Mouse (Mus musculus) gonadal fat pad, adult 2 months (tissue): Measurements from ENCODE around the gene Ltb. TPM values are rescaled to one million over a fixed set of nuclear protein-coding genes. Genes with fewer than 3 reads are reported as not detected.

Experiments used
- DNase-seq: peaks from one replicate; pipeline ENCODE4 v3.0.0-alpha.2; 2012; ENCODE audit warnings: low read depth
- polyA plus RNA-seq: library from polyadenylated mRNA; depleted of rRNA; stranded (reverse); fragments of >200 nt; gene quantifications from 2 replicates; pipeline ENCODE4 v1.2.3, GENCODE M21; 2012

The Ltb gene
- polyA plus RNA-seq, 1 experiment = 3.2 TPM

- DNase-seq = peak; percentile 92
Observed at GRCm38 (mm10) chr17:35164568-35165450, 29.4 kb upstream of the Ltb start, which contains the start of gene Prrc2a. Prrc2a (minus strand) TSS chr17:35164897.

DNA sequence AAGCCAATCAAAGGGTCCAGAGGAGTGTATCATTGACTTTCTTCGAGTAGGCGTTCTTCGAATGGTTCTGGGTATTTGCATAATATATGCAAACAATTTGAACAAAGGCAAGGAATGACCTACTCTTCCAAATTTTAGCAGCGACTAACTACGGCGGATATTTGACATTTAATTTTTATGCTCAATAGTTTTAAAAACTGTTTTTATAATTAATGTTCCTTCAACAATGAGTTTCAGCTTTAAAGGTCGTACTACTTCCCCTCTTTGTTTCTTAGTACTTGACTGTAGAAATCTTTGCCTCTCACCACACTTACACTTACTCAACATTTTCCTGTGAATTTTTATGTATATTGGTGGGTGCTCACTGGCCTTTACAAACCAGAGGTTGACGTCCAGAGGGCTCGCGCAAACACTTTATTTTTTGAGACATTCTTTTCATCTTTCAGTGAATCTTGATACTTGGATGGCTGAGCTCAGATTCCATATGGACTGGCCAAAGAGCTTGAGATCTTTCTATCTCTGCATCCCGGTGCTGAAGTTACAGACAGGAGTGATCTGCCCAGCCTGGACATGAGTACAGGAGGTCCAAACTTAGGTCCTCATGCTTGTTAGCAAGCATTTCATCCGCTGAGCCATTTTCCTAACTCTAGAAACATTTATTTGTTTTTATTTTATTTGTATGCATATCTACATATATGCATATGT, 28.6 kb upstream of the Ltb start:
- no peak for DNase-seq

- no peak for DNase-seq
Observed at GRCm38 (mm10) chr17:35166352-35167035, 27.7 kb upstream of the Ltb start.

DNA sequence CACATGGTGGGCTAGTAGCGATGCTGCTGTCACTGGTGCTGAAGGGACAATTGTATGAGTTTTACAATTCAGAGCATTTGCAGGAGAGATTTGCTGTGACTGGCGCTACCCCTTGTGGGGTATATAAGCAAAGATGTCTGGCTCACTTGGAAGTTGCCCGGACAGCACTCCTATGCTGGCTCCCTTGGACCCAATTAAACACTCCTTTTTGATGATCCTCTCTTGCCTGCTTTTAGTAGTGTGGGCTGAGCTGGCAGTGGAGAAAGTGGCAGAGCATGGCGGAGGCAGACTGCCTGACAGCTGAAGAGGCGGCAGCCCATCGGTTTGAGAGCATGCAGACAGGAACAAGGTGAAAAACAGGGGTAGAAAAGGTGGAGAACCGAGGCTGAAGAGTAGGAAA, 26.4 kb upstream of the Ltb start:
- no peak for DNase-seq

- DNase-seq = no peak
Observed at GRCm38 (mm10) chr17:35168541-35169207, 25.6 kb upstream of the Ltb start.

GRCm38 (mm10) chr17:35172445-35173234, 21.6 kb upstream of the Ltb start:
- DNase-seq = no peak

DNA sequence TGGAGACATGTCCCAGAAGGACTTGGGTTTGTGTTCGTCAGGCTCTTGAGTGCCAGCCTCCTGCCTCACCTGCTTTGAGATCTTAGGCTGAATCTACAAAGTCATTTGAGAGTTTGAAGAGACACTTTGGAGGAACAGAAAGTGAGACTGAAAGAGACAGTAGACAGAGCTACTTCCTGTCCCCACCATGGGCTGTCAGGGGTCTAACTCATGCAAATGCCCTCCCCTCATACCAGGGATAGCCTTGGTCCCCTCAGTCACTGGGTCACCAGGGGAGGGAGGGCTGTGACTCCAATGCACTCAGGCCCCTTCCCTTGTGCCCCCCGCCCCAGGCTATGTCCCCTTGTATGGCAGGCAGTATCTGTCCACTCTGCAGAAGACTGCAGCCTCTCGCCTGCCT, 20.9 kb upstream of the Ltb start:
- DNase-seq = no peak

- DNase-seq = no peak
Observed at GRCm38 (mm10) chr17:35174201-35174977, 19.9 kb upstream of the Ltb start.

- DNase-seq = no peak
Observed at GRCm38 (mm10) chr17:35175382-35175781, 18.9 kb upstream of the Ltb start.

GRCm38 (mm10) chr17:35175968-35176367, 18.3 kb upstream of the Ltb start, which contains the start of gene Aif1:
Aif1 (minus strand) TSS chr17:35176068.
- no peak for DNase-seq

DNA sequence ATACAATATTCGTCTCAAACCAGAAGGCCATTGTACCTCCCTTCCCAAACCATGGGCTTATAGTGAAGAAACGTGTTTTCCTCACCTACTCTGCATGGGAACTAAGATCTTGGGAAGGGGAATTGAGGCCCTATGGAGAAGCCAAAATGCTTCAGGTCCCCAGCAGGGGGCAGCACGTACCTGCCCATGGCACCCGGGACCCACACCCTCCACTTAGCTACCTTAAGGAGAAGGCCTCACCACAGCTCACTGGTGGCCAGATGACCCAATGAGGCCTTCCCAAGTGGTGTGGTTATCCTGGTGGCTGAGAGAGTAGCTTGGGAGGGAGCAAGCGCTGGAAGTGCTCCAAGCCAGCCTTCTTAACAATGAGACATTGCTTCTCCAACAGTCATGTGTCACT, 15.7 kb upstream of the Ltb start:
- no peak for DNase-seq

GRCm38 (mm10) chr17:35180093-35180492, 14.1 kb upstream of the Ltb start:
- no peak for DNase-seq

DNA sequence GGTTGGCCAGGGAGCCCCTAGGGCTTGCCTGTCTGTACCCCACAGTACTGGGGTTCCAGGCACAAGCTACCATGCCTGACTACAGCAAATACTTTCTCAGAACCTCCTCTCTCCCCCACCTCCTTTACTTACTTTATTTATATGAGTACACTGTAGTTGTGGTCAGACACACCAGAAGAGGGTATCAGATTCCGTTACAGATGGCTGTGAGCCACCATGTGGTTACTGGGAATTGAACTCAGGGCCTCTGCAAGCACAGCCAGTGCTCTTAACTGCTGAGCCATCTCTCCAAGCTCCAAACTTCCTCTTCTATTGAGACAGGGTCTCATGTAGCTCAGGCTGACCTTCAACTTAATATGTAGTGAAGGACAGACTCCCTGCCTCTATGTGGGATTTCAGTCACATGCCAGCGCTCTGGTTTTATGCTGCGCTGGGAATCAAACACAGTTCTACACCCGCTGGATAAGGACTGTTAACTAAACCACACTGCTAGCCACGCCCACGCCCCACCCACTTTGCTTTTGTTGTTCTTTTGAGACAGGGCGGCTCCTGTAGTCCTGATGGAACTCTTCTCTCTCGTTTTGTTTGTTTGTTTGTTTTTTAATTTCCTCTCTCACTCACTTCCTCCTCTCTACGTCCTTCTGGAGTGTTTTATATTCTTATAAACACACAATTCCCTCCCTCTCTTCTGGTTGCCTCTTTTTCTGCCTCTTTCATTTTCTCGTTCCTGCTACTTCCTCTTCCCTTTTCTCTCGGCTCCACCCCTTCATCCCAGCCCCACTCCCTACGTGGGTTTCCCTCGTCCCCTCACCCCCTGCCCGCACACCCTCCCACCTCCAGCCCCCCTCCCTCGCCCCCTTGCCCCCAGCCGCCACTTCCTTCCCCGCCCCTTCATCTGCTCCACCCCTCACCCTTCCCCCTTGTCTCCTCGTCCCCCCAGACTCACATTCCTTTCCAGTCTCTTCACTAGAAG, 8.3 kb upstream of the Ltb start:
- no peak for DNase-seq

GRCm38 (mm10) chr17:35186681-35187080, 7.6 kb upstream of the Ltb start:
- DNase-seq = no peak

DNA sequence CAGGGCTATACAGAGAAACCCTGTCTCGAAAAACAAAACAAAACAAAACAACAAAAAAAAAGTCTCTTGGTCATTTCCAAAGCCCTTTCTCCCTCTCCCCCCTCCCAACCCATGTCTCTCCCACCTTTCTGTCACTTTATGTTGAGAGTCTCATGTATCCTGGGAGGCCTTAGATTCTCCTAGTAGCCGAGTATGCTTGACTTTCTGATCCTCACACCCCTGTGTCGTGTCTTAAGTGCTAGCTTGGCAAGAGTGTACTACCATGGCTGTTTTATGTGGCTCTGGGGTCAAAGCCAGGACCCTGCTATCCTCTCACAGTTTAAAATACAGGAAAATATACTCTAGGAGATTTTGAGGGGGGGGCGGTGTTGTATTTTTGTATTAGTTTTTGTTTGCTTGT, 6.9 kb upstream of the Ltb start:
- DNase-seq = no peak

DNA sequence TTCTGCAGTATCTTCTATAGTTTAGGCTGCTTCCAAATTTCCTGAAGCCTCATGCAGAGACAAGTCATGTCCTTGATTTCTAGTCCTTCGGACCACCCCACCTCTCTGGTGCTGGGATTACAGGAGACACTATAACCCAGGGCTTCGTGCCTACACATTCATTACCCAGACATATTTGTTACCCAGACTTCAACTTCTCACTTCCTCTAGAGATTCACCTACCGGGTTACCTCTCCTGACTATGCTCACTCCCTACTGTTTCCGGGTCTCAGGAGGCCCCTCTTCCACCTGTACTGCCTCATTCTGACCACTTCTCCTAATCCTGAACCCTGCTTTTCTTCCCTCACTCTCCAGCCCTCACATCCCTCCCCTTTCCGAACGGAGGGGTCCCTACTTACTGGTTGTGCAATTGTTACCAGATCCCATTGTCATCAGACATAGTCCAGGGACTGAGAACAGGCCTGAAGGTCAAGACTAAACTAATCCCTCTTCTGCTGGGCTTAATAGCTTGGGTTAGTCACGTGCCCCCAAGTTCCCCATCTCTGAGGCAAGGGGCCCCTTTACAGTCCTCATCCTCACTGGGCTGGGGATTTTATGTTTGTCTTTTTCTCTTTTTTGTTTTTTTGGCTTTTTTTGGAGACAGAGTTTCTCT, 6.2 kb upstream of the Ltb start, which contains the start of gene Lst1:
Gene Lst1, minus strand, starts transcription at position 481 of the 652 bp plus-strand sequence.
- DNase-seq = no peak

- DNase-seq = no peak
Observed at GRCm38 (mm10) chr17:35189186-35189585, 5.1 kb upstream of the Ltb start.

- DNase-seq = no peak
Observed at GRCm38 (mm10) chr17:35190096-35190495, 4.1 kb upstream of the Ltb start.
